Comparison of ENCODE assay signal across 8 mouse cellular contexts in genomic region chr17:43534362-43535222, GRCm38 (mm10). TPM values are rescaled to one million over a fixed set of nuclear protein-coding genes. Genes with fewer than 3 reads are reported as not detected.
DNase-seq lines count a peak whose midpoint lies in the region; ATAC-seq lines count a peak whose summit lies in the region.

No protein-coding gene starts in this region.

- no peak overlapping the region for H3K27ac ChIP-seq in hindbrain, embryonic 14.5 days

- peak overlapping the region; percentile 31 for H3K4me2 ChIP-seq in hindbrain, embryonic 14.5 days (replicated peaks)

- H3K27me3 ChIP-seq in hindbrain, embryonic 14.5 days (ENCODE audit: control insufficient read depth, insufficient read depth, low read length) = no peaks in the 10 kb centered on the region

- no peaks in the 10 kb centered on the region for H3K36me3 ChIP-seq in hindbrain, embryonic 14.5 days (replicated peaks; ENCODE audit: control insufficient read depth, insufficient read depth)

- H3K4me1 ChIP-seq in hindbrain, embryonic 14.5 days (replicated peaks; ENCODE audit: control insufficient read depth, insufficient read depth, low read length) = no peaks in the 10 kb centered on the region

- peak; percentile 77; the same call in 1 of the 2 replicates for ATAC-seq in hindbrain, embryonic 14.5 days (ENCODE audit: low FRiP score)
- 0 out of 2 replicates have a peak, but pooled peaks have one; percentile 22 for ATAC-seq in megakaryocyte-erythroid progenitor cell, adult 5-6 weeks (replicated peaks; ENCODE audit: low FRiP score, low TSS enrichment, poor library complexity, severe bottlenecking)

- 6% methylated on average over 23 of the region's 23 CpGs for WGBS in hindbrain, embryonic 14.5 days

- peak; percentile 77 for DNase-seq in Muller cell, postnatal 12 days (ENCODE audit: inconsistent ontology term)
- peak; percentile 11 to 52 for DNase-seq in cerebellum, postnatal 25 days
- peak; percentile 50 for DNase-seq in gastrocnemius, postnatal 10 days
- DNase-seq in hindbrain, embryonic 14.5 days (ENCODE audit: low spot score) = peak; percentile 53
- peak; percentile 6 for DNase-seq in left cerebral cortex, postnatal 36 days (ENCODE audit: low spot score in 2 of 2)
- DNase-seq in right cerebral cortex, postnatal 25 days = peak; percentile 19
- no peak for DNase-seq in natural killer cell, adult 2 months (ENCODE audit: low spot score in 2 of 2)

- no peak overlapping the region for H3K4me3 ChIP-seq in hindbrain, embryonic 14.5 days (replicated peaks; ENCODE audit: low read length)

- H3K9me3 ChIP-seq in hindbrain, embryonic 14.5 days (ENCODE audit: control insufficient read depth, low read length) = no peaks in the 10 kb centered on the region

- no peak overlapping the region for H3K9ac ChIP-seq in hindbrain, embryonic 14.5 days

- intact Hi-C loops in left cerebral cortex, postnatal 36 days (cut with DNase I) = no loop called here

RNA-seq across cellular contexts. Expression of gene Ankrd66, which starts 8.8 kb away (rescaled TPM):
- not detected for total RNA-seq in gastrocnemius, postnatal 10 days (2021)
- 0.94 and 2.1 TPM in 2 replicates for polyA plus RNA-seq in hindbrain, embryonic 14.5 days (2014; fragmentation: Nextera tagmentation; extraction: Ambion mirVana)
- total RNA-seq in left cerebral cortex, postnatal 36 days (2021) = under 1 TPM in 1 of 2 experiments, not detected in 1; 0.32 TPM
- not detected in 2 replicates for total RNA-seq in megakaryocyte-erythroid progenitor cell, adult 5-6 weeks (2014; fragmentation: Nextera tagmentation)
- not detected in 2 replicates for total RNA-seq in megakaryocyte-erythroid progenitor cell, adult 5-6 weeks (2017)

RNA-seq across cellular contexts. Expression of gene Mep1a, which starts 32.0 kb away (rescaled TPM):
- total RNA-seq in gastrocnemius, postnatal 10 days (2021) = not detected
- 0.09 and 0.12 TPM in 2 replicates for polyA plus RNA-seq in hindbrain, embryonic 14.5 days (2014; fragmentation: Nextera tagmentation; extraction: Ambion mirVana)
- total RNA-seq in left cerebral cortex, postnatal 36 days (2021) = not detected
- not detected in 2 replicates for total RNA-seq in megakaryocyte-erythroid progenitor cell, adult 5-6 weeks (2014; fragmentation: Nextera tagmentation)
- total RNA-seq in megakaryocyte-erythroid progenitor cell, adult 5-6 weeks (2017) = not detected in 2 replicates

RNA-seq across cellular contexts. Expression of gene Pla2g7, which starts 33.3 kb away (rescaled TPM):
- 1 to 10 TPM; 8.0 to 9.4 TPM for total RNA-seq in gastrocnemius, postnatal 10 days (2021)
- 105 and 113 TPM in 2 replicates for polyA plus RNA-seq in hindbrain, embryonic 14.5 days (2014; fragmentation: Nextera tagmentation; extraction: Ambion mirVana)
- total RNA-seq in left cerebral cortex, postnatal 36 days (2021) = 10 to 100 TPM; 72.1 to 86.8 TPM
- not detected in 2 replicates for total RNA-seq in megakaryocyte-erythroid progenitor cell, adult 5-6 weeks (2014; fragmentation: Nextera tagmentation)
- not detected in 2 replicates for total RNA-seq in megakaryocyte-erythroid progenitor cell, adult 5-6 weeks (2017)

Comparison
In these comparisons a context has a peak if more than half of its experiments do, and no peak if none do; other contexts are left out.
1. DNase-seq: peak in Muller cell, postnatal 12 days (single experiment), cerebellum, postnatal 25 days (2 of 2), gastrocnemius, postnatal 10 days (single experiment), hindbrain, embryonic 14.5 days (single experiment), left cerebral cortex, postnatal 36 days (2 of 2) and right cerebral cortex, postnatal 25 days (single experiment); none in natural killer cell, adult 2 months (0 of 2).
2. RNA of gene Pla2g7, which starts 33.3 kb away (total RNA-seq): 72.1 to 86.8 TPM in left cerebral cortex, postnatal 36 days and 8.0 to 9.4 TPM in gastrocnemius, postnatal 10 days; not detected in megakaryocyte-erythroid progenitor cell, adult 5-6 weeks; every median in the first group is over 4 times any median in the second.